Mouse (Mus musculus) forebrain, embryonic 12.5 days (tissue): ENCODE results near the gene Fth1. TPM values are rescaled to one million over a fixed set of nuclear protein-coding genes. Genes with fewer than 3 reads are reported as not detected.

Source experiments
- ATAC-seq: fragments of 200-750 bp; cut with Nextera tagmentation; 2 replicates; pipeline ENCODE4 v1.8.0; 2017; ENCODE audit warnings: moderate TSS enrichment; ENCODE audit not compliant: low FRiP score
- H3K27ac ChIP-seq: fragments of 300-500 bp; sonication (generic); 2 replicates; pipeline ENCODE4 v1.5.1; 2016; ENCODE audit warnings: mild to moderate bottlenecking
- H3K27me3 ChIP-seq: fragments of 300-500 bp; sonication (generic); 2 replicates; pipeline ENCODE4 v1.6.1; 2016; ENCODE audit warnings: mild to moderate bottlenecking
- H3K36me3 ChIP-seq: fragments of 300-500 bp; sonication (generic); replicated peaks from 2 replicates; pipeline ENCODE4 v1.6.1; 2016; ENCODE audit warnings: mild to moderate bottlenecking
- H3K4me1 ChIP-seq: fragments of 300-500 bp; sonication (generic); 2 replicates; pipeline ENCODE4 v1.6.1; 2016
- H3K4me2 ChIP-seq: fragments of 300-500 bp; sonication (generic); 2 replicates; pipeline ENCODE4 v1.6.1; 2016; ENCODE audit warnings: mild to moderate bottlenecking, moderate library complexity
- H3K4me3 ChIP-seq: fragments of 300-500 bp; sonication (generic); replicated peaks from 2 replicates; pipeline ENCODE4 v1.5.1; 2016; ENCODE audit warnings: mild to moderate bottlenecking
- H3K9ac ChIP-seq: fragments of 300-500 bp; sonication (generic); 2 replicates; pipeline ENCODE4 v1.6.1; 2016; ENCODE audit warnings: mild to moderate bottlenecking
- H3K9me3 ChIP-seq: fragments of 300-500 bp; sonication (generic); 2 replicates; pipeline ENCODE4 v1.6.1; 2016
- WGBS: fragments of 180-500 bp; shearing (Covaris S2); methylation state at CpG from one replicate; pipeline ENCODE4 v1.1.7; 2016; 5-methylcytosine and 5-hydroxymethylcytosine counted together
- polyA plus RNA-seq: library from polyadenylated mRNA; unstranded; fragments of >200 nt; fragmentation: Nextera tagmentation; extraction: Ambion mirVana; gene quantifications from 2 replicates; pipeline ENCODE4 v1.2.1, GENCODE M21; 2016

Fth1 gene
- polyA plus RNA-seq, 1 experiment from 2014 or later: 1,358 TPM

- H3K4me1 ChIP-seq: no peaks in the 10 kb centered on the region
- no peaks in the 10 kb centered on the region for H3K9me3 ChIP-seq
- 80% methylated on average over 7 of the region's 7 CpGs for WGBS
- no peak for ATAC-seq
- H3K4me2 ChIP-seq: no peak within 1 kb of the TSS
- H3K27me3 ChIP-seq: no peaks in the 10 kb centered on the region
- H3K36me3 ChIP-seq: no peaks in the 10 kb centered on the region
- no peak within 1 kb of the TSS for H3K4me3 ChIP-seq
- no peak within 1 kb of the TSS for H3K9ac ChIP-seq
- H3K27ac ChIP-seq: no peak within 1 kb of the TSS
Observed at GRCm38 (mm10) chr19:10001206-10001969, 21.0 kb downstream of the Fth1 start, which contains the start of the genes Best1 and Rab3il1. Gene Best1, minus strand, starts transcription at chr19:10001633. Gene Rab3il1, plus strand, starts transcription at chr19:10001669.

GRCm38 (mm10) chr19:10003696-10004095 lies 23.3 kb downstream of the Fth1 start:
- Histone ChIP-seq H3K4me1 (no peaks in the 10 kb centered on the region), H3K4me2 (no peak overlapping the region), H3K4me3 (no peak overlapping the region), H3K27ac (no peak overlapping the region), H3K27me3 (no peaks in the 10 kb centered on the region), H3K9me3 (no peaks in the 10 kb centered on the region), H3K36me3 (no peaks in the 10 kb centered on the region), H3K9ac (no peak overlapping the region)
- 91% methylated on average over 1 of the region's 1 CpGs for whole genome bisulfite sequencing
- no peak for ATAC-seq

GRCm38 (mm10) chr19:10011408-10011807 lies 31.0 kb downstream of the Fth1 start:
- no peak overlapping the region for H3K4me2 ChIP-seq
- ATAC-seq: no peak
- WGBS: 89% methylated on average over 1 of the region's 1 CpGs
- H3K27ac ChIP-seq: no peak overlapping the region
- no peaks in the 10 kb centered on the region for H3K27me3 ChIP-seq
- H3K4me3 ChIP-seq: no peak overlapping the region
- H3K36me3 ChIP-seq: no peaks in the 10 kb centered on the region
- no peaks in the 10 kb centered on the region for H3K4me1 ChIP-seq
- H3K9ac ChIP-seq: no peak overlapping the region
- H3K9me3 ChIP-seq: no peaks in the 10 kb centered on the region

- no peak overlapping the region for H3K4me2 ChIP-seq
- peaks cover 7% of the 10 kb centered on the region for H3K4me1 ChIP-seq
- no peaks in the 10 kb centered on the region for H3K36me3 ChIP-seq
- H3K9ac ChIP-seq: no peak overlapping the region
- H3K27ac ChIP-seq: no peak overlapping the region; the same call in 1 of the 2 replicates
- 57% methylated on average over 6 of the region's 6 CpGs for WGBS
- H3K9me3 ChIP-seq: no peaks in the 10 kb centered on the region
- H3K27me3 ChIP-seq: no peaks in the 10 kb centered on the region
- H3K4me3 ChIP-seq: no peak overlapping the region
- ATAC-seq: no peak
Observed at GRCm38 (mm10) chr19:10012827-10013278, 32.5 kb downstream of the Fth1 start.

- Histone ChIP-seq H3K36me3 (no peaks in the 10 kb centered on the region), H3K9ac (no peak overlapping the region), H3K4me1 (peaks cover 10% of the 10 kb centered on the region), H3K27me3 (no peaks in the 10 kb centered on the region), H3K4me3 (no peak overlapping the region), H3K4me2 (no peak overlapping the region), H3K27ac (0 out of 2 replicates have a peak overlapping the region, but pooled peaks have one; percentile 21), H3K9me3 (no peaks in the 10 kb centered on the region)
- 53% methylated on average over 3 of the region's 3 CpGs for WGBS
- no peak for ATAC-seq
Observed at GRCm38 (mm10) chr19:10013348-10013747, 33.0 kb downstream of the Fth1 start.

GRCm38 (mm10) chr19:10013913-10014312 lies 33.5 kb downstream of the Fth1 start:
- H3K36me3 ChIP-seq: no peaks in the 10 kb centered on the region
- peaks cover 4% of the 10 kb centered on the region; the same call in 1 of the 2 replicates for H3K27me3 ChIP-seq
- no peak overlapping the region for H3K9ac ChIP-seq
- H3K4me2 ChIP-seq: no peak overlapping the region
- 0 out of 2 replicates have a peak overlapping the region, but pooled peaks have one; percentile 21 for H3K27ac ChIP-seq
- no peak overlapping the region for H3K4me3 ChIP-seq
- peaks cover 16% of the 10 kb centered on the region for H3K4me1 ChIP-seq
- WGBS: 76% methylated on average over 5 of the region's 5 CpGs
- ATAC-seq: no peak
- H3K9me3 ChIP-seq: no peaks in the 10 kb centered on the region

GRCm38 (mm10) chr19:10014824-10015223 lies 34.4 kb downstream of the Fth1 start:
- no peak for ATAC-seq
- Histone ChIP-seq H3K27ac (no peak overlapping the region), H3K36me3 (no peaks in the 10 kb centered on the region), H3K4me3 (no peak overlapping the region), H3K9me3 (no peaks in the 10 kb centered on the region), H3K4me2 (no peak overlapping the region), H3K4me1 (peaks cover 21% of the 10 kb centered on the region), H3K27me3 (peaks cover 12% of the 10 kb centered on the region; the same call in 1 of the 2 replicates), H3K9ac (no peak overlapping the region)
- WGBS: 85% methylated on average over 13 of the region's 13 CpGs

GRCm38 (mm10) chr19:10015442-10015841 lies 35.0 kb downstream of the Fth1 start:
- H3K27ac ChIP-seq: no peak overlapping the region
- no peaks in the 10 kb centered on the region for H3K9me3 ChIP-seq
- H3K4me3 ChIP-seq: no peak overlapping the region
- 87% methylated on average over 4 of the region's 4 CpGs for WGBS
- H3K4me1 ChIP-seq: peaks cover 21% of the 10 kb centered on the region
- no peaks in the 10 kb centered on the region for H3K36me3 ChIP-seq
- ATAC-seq: no peak
- H3K27me3 ChIP-seq: peaks cover 12% of the 10 kb centered on the region; the same call in 1 of the 2 replicates
- no peak overlapping the region for H3K4me2 ChIP-seq
- H3K9ac ChIP-seq: no peak overlapping the region

- ATAC-seq: no peak
- H3K9me3 ChIP-seq: no peaks in the 10 kb centered on the region
- H3K4me1 ChIP-seq: peaks cover 21% of the 10 kb centered on the region
- no peak overlapping the region for H3K4me3 ChIP-seq
- H3K27me3 ChIP-seq: peaks cover 12% of the 10 kb centered on the region; the same call in 1 of the 2 replicates
- no peak overlapping the region for H3K27ac ChIP-seq
- WGBS: 90% methylated on average over 4 of the region's 4 CpGs
- no peak overlapping the region for H3K4me2 ChIP-seq
- no peaks in the 10 kb centered on the region for H3K36me3 ChIP-seq
- H3K9ac ChIP-seq: no peak overlapping the region
Observed at GRCm38 (mm10) chr19:10016151-10016550, 35.8 kb downstream of the Fth1 start.

GRCm38 (mm10) chr19:10017637-10018526 lies 37.5 kb downstream of the Fth1 start:
- peak; percentile 99 for ATAC-seq
- H3K4me3 ChIP-seq: peak overlapping the region; percentile 48
- H3K9ac ChIP-seq: peak overlapping the region; percentile 56
- peaks cover 12% of the 10 kb centered on the region; the same call in 1 of the 2 replicates for H3K27me3 ChIP-seq
- H3K27ac ChIP-seq: peak overlapping the region; percentile 68; the same call in 1 of the 2 replicates
- peaks cover 21% of the 10 kb centered on the region for H3K4me1 ChIP-seq
- no peaks in the 10 kb centered on the region for H3K36me3 ChIP-seq
- H3K9me3 ChIP-seq: no peaks in the 10 kb centered on the region
- H3K4me2 ChIP-seq: peak overlapping the region; percentile 91
- WGBS: 5% methylated on average over 41 of the region's 44 CpGs

GRCm38 (mm10) chr19:10018527-10018818 lies 38.1 kb downstream of the Fth1 start:
- no peaks in the 10 kb centered on the region for H3K9me3 ChIP-seq
- peaks cover 21% of the 10 kb centered on the region for H3K4me1 ChIP-seq
- H3K4me2 ChIP-seq: peak overlapping the region; percentile 91
- no peak overlapping the region for H3K27ac ChIP-seq
- peaks cover 12% of the 10 kb centered on the region; the same call in 1 of the 2 replicates for H3K27me3 ChIP-seq
- 0 out of 2 replicates have a peak, but pooled peaks have one; percentile 4 for ATAC-seq
- peak overlapping the region; percentile 56 for H3K9ac ChIP-seq
- H3K36me3 ChIP-seq: no peaks in the 10 kb centered on the region
- peak overlapping the region; percentile 48 for H3K4me3 ChIP-seq
- 5% methylated on average over 3 of the region's 3 CpGs for WGBS

- Histone ChIP-seq H3K4me2 (peak overlapping the region; percentile 91), H3K36me3 (no peaks in the 10 kb centered on the region), H3K9me3 (no peaks in the 10 kb centered on the region), H3K27ac (no peak overlapping the region), H3K4me1 (peaks cover 21% of the 10 kb centered on the region), H3K4me3 (peak overlapping the region; percentile 48; the same call in 1 of the 2 replicates), H3K27me3 (peaks cover 12% of the 10 kb centered on the region; the same call in 1 of the 2 replicates), H3K9ac (no peak overlapping the region)
- 71% methylated on average over 4 of the region's 4 CpGs for WGBS
- ATAC-seq: no peak
Observed at GRCm38 (mm10) chr19:10019214-10019760, 38.9 kb downstream of the Fth1 start.
